Mouse (Mus musculus): Measurements from ENCODE around the gene Zbtb7b.

GRCm38 (mm10) chr3:89333053-89333452 is 61.5 kb downstream of the Zbtb7b start:
- TF ChIP-seq POLR2A (IDR thresholded peaks at IDR 0.05; ENCODE audit: borderline replicate concordance, low read depth, low read length), result no peak
- no peak for TF ChIP-seq CTCF (IDR thresholded peaks at IDR 0.05; ENCODE audit: low read depth, low read length)

Measured in bone marrow macrophage, adult 2 months (primary cell).